Mouse (Mus musculus) cerebellum, postnatal 14 days (tissue): ENCODE measurements around the gene Trim16.
A peak's percentile ranks its signal among the peaks of the same experiment; 100 is the strongest.

Experiments
- DNase-seq, 2 experiments: peaks; one replicate each; pipeline ENCODE4 v3.0.0; 2021; ENCODE audit warnings: mixed read lengths in 2 of 2

The Trim16 gene

GRCm38 (mm10) chr11:62820059-62820541 lies at the start of gene Trim16:
Gene Trim16 (plus strand): TSS chr11:62820231.
- DNase-seq = peak; percentile 69 to 73

DNA sequence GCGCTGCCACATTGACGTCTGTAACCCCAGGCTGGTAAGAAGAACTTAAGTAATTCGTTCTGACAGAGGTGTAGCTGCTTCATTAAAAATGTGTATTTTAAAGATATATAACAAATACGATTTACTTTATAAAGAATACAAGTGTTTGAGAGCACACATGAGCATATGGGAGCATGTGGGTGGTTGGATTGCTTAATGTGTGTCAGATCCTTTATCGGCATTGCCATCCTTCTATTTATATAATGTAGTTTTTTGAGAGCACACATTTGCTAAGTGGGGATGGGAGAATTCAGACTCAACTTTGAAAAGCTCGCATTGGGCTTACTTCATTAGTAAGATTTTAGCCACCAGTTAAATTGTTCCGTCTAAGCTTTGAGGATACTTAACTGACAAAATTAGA lies 43.5 kb upstream of the Trim16 start:
- DNase-seq = no peak

DNA sequence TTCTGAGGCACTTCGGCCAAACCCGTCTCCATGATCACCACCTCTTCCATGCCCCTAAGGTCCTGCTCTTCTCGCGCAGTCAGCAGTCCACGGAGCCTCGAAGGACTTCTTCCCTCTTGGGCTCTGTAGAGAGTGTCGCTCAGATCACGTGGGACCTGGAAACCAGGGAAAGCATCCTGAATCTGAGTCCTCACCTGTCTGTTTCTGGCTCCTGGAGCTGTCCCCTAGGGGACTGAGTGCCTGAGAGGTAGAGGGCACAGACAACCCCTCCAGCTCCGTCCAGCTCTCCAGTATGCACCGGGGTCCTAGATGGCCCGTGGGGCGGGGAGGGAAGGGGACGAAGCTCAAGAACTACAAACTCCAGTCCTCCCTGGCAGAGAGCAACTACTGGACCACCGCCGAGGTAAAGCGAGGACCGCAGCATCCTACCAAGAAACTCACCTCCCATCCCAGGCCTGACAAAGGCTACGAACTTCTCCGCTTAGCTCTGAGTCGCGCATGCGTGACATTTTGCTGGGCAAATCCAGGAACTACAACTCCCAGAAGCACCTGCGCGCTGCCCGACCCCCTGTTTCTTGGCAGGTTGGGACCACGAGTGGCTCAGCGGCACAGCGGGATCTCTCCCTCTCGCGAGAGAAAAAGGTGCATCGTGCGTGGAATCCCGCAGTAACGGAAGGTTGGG lies 31.0 kb upstream of the Trim16 start, which contains the start of gene Zfp286:
Zfp286 (minus strand) TSS at position 528 of the 682 bp plus-strand sequence.
- peak; percentile 94 for DNase-seq

- DNase-seq = no peak
Observed at GRCm38 (mm10) chr11:62789617-62789936, 30.5 kb upstream of the Trim16 start.

GRCm38 (mm10) chr11:62804119-62804518 lies 15.9 kb upstream of the Trim16 start:
- DNase-seq = no peak

DNA sequence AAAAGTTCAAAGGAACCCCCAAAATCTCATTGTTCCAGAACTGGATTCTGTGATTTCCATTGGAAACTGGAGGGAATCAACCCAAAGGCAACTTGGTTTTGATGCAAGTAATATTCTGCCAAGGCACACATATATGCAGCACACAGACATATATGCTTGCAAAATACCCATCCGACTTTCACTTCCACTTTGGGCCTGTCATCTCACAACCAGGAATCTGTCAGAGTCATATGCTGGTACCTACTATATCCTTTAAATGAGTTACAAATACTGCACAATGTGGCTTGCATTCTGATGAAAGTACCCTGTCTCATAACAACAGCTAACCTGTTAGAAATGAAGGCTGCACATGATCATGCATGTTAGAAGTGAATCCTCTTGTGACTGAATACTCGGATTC lies 12.1 kb upstream of the Trim16 start:
- no peak for DNase-seq

- DNase-seq = peak; percentile 31 to 46
Observed at GRCm38 (mm10) chr11:62809201-62809600, 10.8 kb upstream of the Trim16 start.

GRCm38 (mm10) chr11:62812268-62812667 lies 7.8 kb upstream of the Trim16 start:
- peak in 1 of 2 experiments; percentile 16 for DNase-seq

DNA sequence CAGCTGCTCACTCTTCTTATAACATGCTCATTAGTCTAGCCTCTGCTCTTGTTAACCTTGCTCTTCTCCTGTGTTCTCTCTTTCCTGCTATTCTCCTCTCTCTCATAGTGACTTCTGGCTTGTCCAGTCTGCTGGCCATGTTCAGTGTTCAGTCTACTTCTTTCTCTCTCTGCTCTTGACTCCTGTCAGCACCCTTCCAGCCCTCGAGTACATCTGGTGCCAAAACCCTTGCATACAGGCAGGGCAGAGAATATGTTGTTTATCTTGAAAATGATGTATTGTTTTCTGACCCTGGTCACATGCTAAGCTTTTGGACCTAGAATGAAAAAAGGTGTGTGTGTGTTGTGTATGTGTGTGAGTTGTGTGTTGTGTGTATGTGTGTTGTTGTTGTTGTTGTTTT lies 6.5 kb upstream of the Trim16 start:
- no peak for DNase-seq

GRCm38 (mm10) chr11:62813970-62814624 lies 5.9 kb upstream of the Trim16 start:
- no peak for DNase-seq

- peak; percentile 32 to 38 for DNase-seq
Observed at GRCm38 (mm10) chr11:62814625-62815024, 5.4 kb upstream of the Trim16 start.

- DNase-seq = no peak
Observed at GRCm38 (mm10) chr11:62815438-62815837, 4.6 kb upstream of the Trim16 start.

DNA sequence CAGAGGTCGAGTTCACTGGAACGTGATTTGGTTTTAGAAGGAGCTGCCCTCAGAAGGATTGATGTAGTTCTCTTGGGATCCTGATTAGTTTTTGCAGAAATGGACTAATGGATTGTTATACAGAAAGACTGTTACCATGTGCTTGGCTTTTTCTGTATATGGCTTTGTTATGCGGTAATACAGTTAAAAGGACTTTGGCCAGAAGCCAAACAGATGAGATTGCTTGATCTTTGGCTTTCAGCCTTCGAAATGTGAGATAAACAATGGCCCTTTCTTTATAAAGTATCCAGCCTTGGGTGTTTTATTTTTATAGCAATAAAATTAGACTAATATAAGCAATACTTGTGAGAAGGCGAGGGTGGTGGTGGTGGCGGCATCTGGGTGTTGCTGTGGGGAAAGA lies 3.4 kb upstream of the Trim16 start:
- no peak for DNase-seq

GRCm38 (mm10) chr11:62819059-62819686 lies 858 bp upstream of the Trim16 start:
- DNase-seq = no peak

DNA sequence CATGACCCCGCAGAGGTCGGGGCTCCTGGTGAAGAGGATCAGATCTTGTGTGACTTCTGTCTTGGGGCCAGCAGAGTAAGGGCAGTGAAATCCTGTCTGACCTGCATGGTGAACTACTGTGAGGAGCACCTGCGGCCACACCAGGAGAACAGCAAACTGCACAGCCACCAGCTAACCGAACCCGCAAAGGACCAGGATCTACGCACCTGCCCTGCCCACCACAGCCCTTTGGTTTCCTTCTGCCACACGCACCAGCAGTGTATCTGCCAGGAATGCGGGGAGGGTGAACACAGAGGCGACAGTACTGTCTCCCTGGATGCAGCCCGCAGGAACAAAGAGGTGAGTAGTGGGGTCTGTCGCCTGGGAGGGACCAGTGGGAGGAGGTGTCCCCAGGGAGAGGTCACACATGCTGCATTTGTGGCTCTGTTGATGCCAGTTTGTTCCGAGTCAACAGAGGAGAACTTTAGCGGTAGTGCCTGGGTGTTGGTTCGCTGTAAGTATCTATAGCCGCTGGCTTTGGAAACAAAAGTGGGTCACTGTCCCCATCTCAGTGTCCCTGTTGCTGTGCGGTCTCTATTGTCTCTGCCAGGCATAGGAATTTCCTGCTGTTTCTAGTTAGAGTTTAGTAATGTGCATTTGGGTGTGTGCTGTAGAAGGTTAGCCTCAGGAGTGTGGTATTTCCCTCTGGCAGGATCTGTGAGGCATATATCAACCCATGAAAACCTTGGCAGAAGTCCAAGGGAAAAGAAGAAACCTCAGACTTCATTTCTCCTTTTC lies 818 bp downstream of the Trim16 start:
- peak; percentile 15 to 19 for DNase-seq

DNA sequence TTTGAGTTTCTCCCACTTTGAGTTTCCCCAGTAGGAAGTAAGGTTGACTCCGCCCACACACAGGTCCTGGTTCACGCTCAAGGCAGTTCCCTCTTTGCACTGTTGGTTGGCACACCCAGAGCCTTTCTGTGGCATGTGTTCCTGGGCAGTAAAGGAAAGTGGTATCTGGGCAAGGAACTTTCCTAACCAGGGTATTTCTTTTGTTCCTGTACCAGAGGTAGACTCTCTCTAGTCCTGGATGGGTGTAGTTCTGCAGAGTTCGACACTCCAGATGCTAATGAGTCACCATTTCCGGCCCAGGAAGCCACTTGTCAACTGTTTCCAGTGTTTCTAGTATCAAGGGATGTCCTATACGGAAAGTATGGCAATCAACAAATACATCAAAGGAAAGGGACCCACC lies 1.9 kb downstream of the Trim16 start:
- peak in 1 of 2 experiments; percentile 6 for DNase-seq

GRCm38 (mm10) chr11:62824211-62824610 lies 4.2 kb downstream of the Trim16 start:
- no peak for DNase-seq

DNA sequence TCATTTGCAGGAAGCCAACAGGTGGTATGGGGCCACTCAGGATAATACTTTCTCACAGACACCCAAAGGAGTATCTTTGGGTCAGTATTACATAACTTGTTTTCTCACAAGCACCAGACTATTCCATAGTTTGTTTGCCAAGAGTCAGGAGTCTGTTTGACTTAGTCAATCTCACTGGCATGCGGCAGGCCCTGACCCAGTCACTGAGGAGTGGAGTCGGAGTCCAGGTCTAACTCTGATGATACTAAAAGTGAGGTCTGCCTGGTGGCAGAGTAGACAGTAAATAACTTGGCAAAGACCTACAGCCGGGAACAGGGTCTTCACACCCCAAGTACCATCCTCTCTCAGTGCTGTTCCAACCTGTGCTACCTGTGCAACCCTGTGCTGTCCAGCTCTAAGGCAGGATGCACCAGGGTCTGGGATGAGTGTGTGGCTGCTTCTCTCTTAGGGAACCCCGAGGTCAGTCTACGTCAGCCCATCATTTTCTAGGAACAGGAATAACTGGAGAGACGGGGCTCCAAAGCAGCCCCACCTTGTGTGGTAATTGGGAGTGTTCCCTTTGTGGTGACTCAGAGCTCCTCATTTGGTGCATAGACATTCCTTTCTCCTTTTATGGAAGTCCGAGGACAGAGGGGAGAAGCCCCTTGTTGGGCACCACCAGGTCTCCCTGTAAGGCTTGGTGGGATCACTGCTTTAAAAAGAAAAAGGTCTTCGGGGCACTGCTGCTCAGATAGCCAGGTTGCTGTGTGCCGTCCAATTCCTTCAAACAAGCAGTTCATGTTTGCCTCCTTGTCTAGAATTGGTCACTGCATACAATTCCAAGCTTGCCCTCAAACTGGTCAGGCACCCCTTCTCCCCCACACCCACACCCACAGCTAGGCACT lies 5.4 kb downstream of the Trim16 start:
- DNase-seq = no peak

- DNase-seq = no peak
Observed at GRCm38 (mm10) chr11:62826106-62826733, 6.2 kb downstream of the Trim16 start.

- no peak for DNase-seq
Observed at GRCm38 (mm10) chr11:62827135-62827534, 7.1 kb downstream of the Trim16 start.

DNA sequence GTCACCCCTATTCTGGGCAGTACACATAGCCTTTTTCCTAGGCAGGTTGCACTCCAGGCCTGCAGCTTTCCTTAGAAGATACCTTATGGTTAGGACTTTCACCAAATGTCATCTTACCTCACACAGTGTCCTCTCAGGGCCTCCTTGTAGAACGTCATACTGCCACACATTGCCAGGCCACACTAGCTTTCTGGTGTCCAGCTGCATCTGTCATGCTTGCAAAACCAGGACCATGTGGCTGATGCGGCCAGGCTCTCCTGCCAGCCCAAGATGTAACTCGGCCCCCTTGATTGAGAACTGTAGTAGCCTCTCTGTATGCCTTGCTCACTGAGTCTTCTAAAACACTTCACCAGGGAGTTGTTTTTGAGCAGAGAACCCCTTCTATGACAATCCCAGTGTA lies 7.9 kb downstream of the Trim16 start:
- peak in 1 of 2 experiments; percentile 11 for DNase-seq

GRCm38 (mm10) chr11:62830387-62830786 lies 10.4 kb downstream of the Trim16 start:
- DNase-seq = no peak
